Mouse (Mus musculus): ENCODE data around the gene Ece1. TPM values are rescaled to one million over a fixed set of nuclear protein-coding genes. Genes with fewer than 3 reads are reported as not detected.

Ece1 gene
- polyA plus RNA-seq, 1 experiment from 2014 or later: 20.1 TPM

GRCm38 (mm10) chr4:138006951-138007613, 145.0 kb downstream of the Ece1 start:
- H3K36me3 ChIP-seq: peaks cover 48% of the 10 kb centered on the region

GRCm38 (mm10) chr4:138008646-138009045, 146.6 kb downstream of the Ece1 start:
- no peaks in the 10 kb centered on the region for H3K9me3 ChIP-seq (replicated peaks)
- no peak overlapping the region for H3K9ac ChIP-seq
- peaks cover 52% of the 10 kb centered on the region for H3K36me3 ChIP-seq
- H3K4me3 ChIP-seq: no peak overlapping the region
- no peaks in the 10 kb centered on the region for H3K27me3 ChIP-seq
- no peak overlapping the region for H3K4me2 ChIP-seq (replicated peaks)
- no peaks in the 10 kb centered on the region; the same call in 1 of the 2 replicates for H3K4me1 ChIP-seq
- ATAC-seq (ENCODE audit: low FRiP score): no peak
- no peak overlapping the region for H3K27ac ChIP-seq
- WGBS: 93% methylated on average over 6 of the region's 6 CpGs

More at GRCm38 (mm10) chr4:138006951-138007613, 145.0 kb downstream of the Ece1 start:
- Histone ChIP-seq H3K27me3 (no peaks in the 10 kb centered on the region), H3K9me3 (replicated peaks) (no peaks in the 10 kb centered on the region), H3K4me1 (peaks cover 5% of the 10 kb centered on the region), H3K4me2 (replicated peaks) (no peak overlapping the region), H3K27ac (no peak overlapping the region), H3K4me3 (no peak overlapping the region), H3K9ac (no peak overlapping the region)
- ATAC-seq (ENCODE audit: low FRiP score): no peak
- WGBS: 91% methylated on average over 9 of the region's 9 CpGs

- Histone ChIP-seq H3K4me1 (no peaks in the 10 kb centered on the region; the same call in 1 of the 2 replicates), H3K36me3 (peaks cover 53% of the 10 kb centered on the region), H3K4me2 (replicated peaks) (no peak overlapping the region), H3K9ac (no peak overlapping the region), H3K4me3 (no peak overlapping the region), H3K27ac (no peak overlapping the region), H3K9me3 (replicated peaks) (no peaks in the 10 kb centered on the region), H3K27me3 (no peaks in the 10 kb centered on the region)
- ATAC-seq (ENCODE audit: low FRiP score): no peak
- WGBS: 99% methylated on average over 4 of the region's 4 CpGs
Measured at GRCm38 (mm10) chr4:138009786-138010502, 147.9 kb downstream of the Ece1 start.

GRCm38 (mm10) chr4:138013723-138014479, 151.9 kb downstream of the Ece1 start:
- WGBS: 92% methylated on average over 15 of the region's 15 CpGs
- peaks cover 58% of the 10 kb centered on the region for H3K36me3 ChIP-seq

More at GRCm38 (mm10) chr4:138013723-138014479, 151.9 kb downstream of the Ece1 start:
- peaks cover 16% of the 10 kb centered on the region for H3K4me1 ChIP-seq
- no peak overlapping the region for H3K9ac ChIP-seq
- no peak for ATAC-seq (ENCODE audit: low FRiP score)
- no peaks in the 10 kb centered on the region for H3K9me3 ChIP-seq (replicated peaks)
- no peak overlapping the region for H3K4me3 ChIP-seq
- no peaks in the 10 kb centered on the region for H3K27me3 ChIP-seq
- no peak overlapping the region for H3K4me2 ChIP-seq (replicated peaks)
- H3K27ac ChIP-seq: no peak overlapping the region

Other genes with a start within 250 kb of the Ece1 start
- gene Rap1gap, start 197.5 kb upstream of the Ece1 start, polyA plus RNA-seq (2016; fragmentation: Nextera tagmentation; extraction: Ambion mirVana): 17.1 and 19.8 TPM in 2 replicates
- 13.6 and 15.9 TPM in 2 replicates for gene Alpl, start 65.9 kb upstream of the Ece1 start, polyA plus RNA-seq (2016; fragmentation: Nextera tagmentation; extraction: Ambion mirVana)
- gene Eif4g3, start 130.8 kb downstream of the Ece1 start, polyA plus RNA-seq (2016; fragmentation: Nextera tagmentation; extraction: Ambion mirVana): 61.6 and 61.7 TPM in 2 replicates